Mouse (Mus musculus) adrenal gland, adult 2 months (tissue): ENCODE data around the gene Decr2. TPM values are rescaled to one million over a fixed set of nuclear protein-coding genes. Genes with fewer than 3 reads are reported as not detected.
"Not testable (repeated sequence)": the region's sequence is repeated elsewhere in the genome, so short reads cannot be mapped to it uniquely, and the experiment has no call there.

ENCODE experiments used
- DNase-seq: peaks from one replicate; pipeline ENCODE4 v3.0.0; 2021
- polyA plus RNA-seq: library from polyadenylated mRNA; depleted of rRNA; stranded (reverse); fragments of >200 nt; gene quantifications from 2 replicates; pipeline ENCODE4 v1.2.3, GENCODE M21; 2012; rRNA removed
- total RNA-seq, 2 experiments: library from RNA; stranded (reverse); gene quantifications; 2 replicates each; pipeline ENCODE4 v1.2.3; 2021

Gene Decr2
- total and polyA plus RNA-seq, 3 experiments, result 8.5 to 25.2 (median 24.2) TPM

- no peak for DNase-seq
These were observed 32.2 kb downstream of the Decr2 start for GRCm38 (mm10) chr17:26057787-26058567.

- DNase-seq, result no peak
These were observed 32.9 kb downstream of the Decr2 start for GRCm38 (mm10) chr17:26057278-26057677.

- DNase-seq, result no peak
These were observed 35.0 kb downstream of the Decr2 start for GRCm38 (mm10) chr17:26055164-26055563.

GRCm38 (mm10) chr17:26054133-26054845 is 35.8 kb downstream of the Decr2 start:
- DNase-seq, result no peak

- DNase-seq, result no peak
These were observed 37.4 kb downstream of the Decr2 start for GRCm38 (mm10) chr17:26052706-26053105.

GRCm38 (mm10) chr17:26052074-26052473 is 38.1 kb downstream of the Decr2 start:
- no peak for DNase-seq

- DNase-seq, result no peak
These were observed 42.0 kb downstream of the Decr2 start for GRCm38 (mm10) chr17:26048118-26048517.

- no peak for DNase-seq
These were observed 43.7 kb downstream of the Decr2 start for GRCm38 (mm10) chr17:26046253-26046997.

- no peak for DNase-seq
These were observed 44.9 kb downstream of the Decr2 start for GRCm38 (mm10) chr17:26045285-26045684.

GRCm38 (mm10) chr17:26043249-26043636 is 46.9 kb downstream of the Decr2 start:
- peak; percentile 61 for DNase-seq

- no peak for DNase-seq
These were observed 47.4 kb downstream of the Decr2 start for GRCm38 (mm10) chr17:26042599-26043248.

- peak; percentile 52 for DNase-seq
These were observed 48.9 kb downstream of the Decr2 start for GRCm38 (mm10) chr17:26041111-26041802.

GRCm38 (mm10) chr17:26040711-26041110 is 49.4 kb downstream of the Decr2 start:
- not testable (repeated sequence) for DNase-seq

- no peak for DNase-seq
These were observed 58.1 kb downstream of the Decr2 start for GRCm38 (mm10) chr17:26032037-26032436.

GRCm38 (mm10) chr17:26031583-26031982 is 58.6 kb downstream of the Decr2 start:
- DNase-seq, result no peak

Other genes starting within 250 kb of the Decr2 start
- 10 to 100 TPM; 14.0 to 16.3 TPM for gene Gm20683, start 248.6 kb downstream of the Decr2 start, total RNA-seq
- gene Gm20683, start 248.6 kb downstream of the Decr2 start, polyA plus RNA-seq, result 192 and 239 TPM in 2 replicates
- gene Rhot2, start 245.5 kb downstream of the Decr2 start, total RNA-seq, result 100 to 1,000 TPM; 107 to 127 TPM
- 180 and 193 TPM in 2 replicates for gene Rhot2, start 245.5 kb downstream of the Decr2 start, polyA plus RNA-seq
- gene Wdr90, start 228.8 kb downstream of the Decr2 start, total RNA-seq, result 10 to 100 TPM; 13.9 to 15.1 TPM
- 75.1 and 83.0 TPM in 2 replicates for gene Wdr90, start 228.8 kb downstream of the Decr2 start, polyA plus RNA-seq
- gene Mcrip2, start 221.6 kb downstream of the Decr2 start, total RNA-seq, result 100 to 1,000 TPM; 302 to 466 TPM
- gene Mcrip2, start 221.6 kb downstream of the Decr2 start, polyA plus RNA-seq, result 1,490 and 1,757 TPM in 2 replicates
- 100 to 1,000 TPM in 1 of 2 experiments, 10 to 100 TPM in 1; 90.9 to 141 TPM for gene Mettl26, start 215.3 kb downstream of the Decr2 start, total RNA-seq
- gene Mettl26, start 215.3 kb downstream of the Decr2 start, polyA plus RNA-seq, result 350 and 376 TPM in 2 replicates
- gene Wfikkn1, start 209.5 kb downstream of the Decr2 start, total RNA-seq, result 1 to 10 TPM in 1 of 2 experiments, under 1 TPM in 1; 0.52 to 2.1 TPM
- 2.1 and 2.5 TPM in 2 replicates for gene Wfikkn1, start 209.5 kb downstream of the Decr2 start, polyA plus RNA-seq
- 10 to 100 TPM; 21.1 to 27.3 TPM for gene Rab40c, start 170.6 kb downstream of the Decr2 start, total RNA-seq
- 52.1 and 68.8 TPM in 2 replicates for gene Rab40c, start 170.6 kb downstream of the Decr2 start, polyA plus RNA-seq
- 100 to 1,000 TPM; 105 to 121 TPM for gene Pigq, start 145.4 kb downstream of the Decr2 start, total RNA-seq
- gene Pigq, start 145.4 kb downstream of the Decr2 start, polyA plus RNA-seq, result 160 and 187 TPM in 2 replicates
- gene Nhlrc4, start 145.4 kb downstream of the Decr2 start, total RNA-seq, result not detected
- not detected in 2 replicates for gene Nhlrc4, start 145.4 kb downstream of the Decr2 start, polyA plus RNA-seq
- gene A930017K11Rik, start 137.8 kb downstream of the Decr2 start, total RNA-seq, result not detected
- gene A930017K11Rik, start 137.8 kb downstream of the Decr2 start, polyA plus RNA-seq, result 0.13 TPM in 1 of 2 replicates, not detected in the other
- 10 to 100 TPM; 16.3 to 18.1 TPM for gene Capn15, start 104.5 kb downstream of the Decr2 start, total RNA-seq
- 49.0 and 51.5 TPM in 2 replicates for gene Capn15, start 104.5 kb downstream of the Decr2 start, polyA plus RNA-seq
- 10 to 100 TPM; 21.8 to 22.5 TPM for gene Rab11fip3, start 20.8 kb downstream of the Decr2 start, total RNA-seq
- 23.8 and 30.7 TPM in 2 replicates for gene Rab11fip3, start 20.8 kb downstream of the Decr2 start, polyA plus RNA-seq
- gene Nme4, start 5.3 kb upstream of the Decr2 start, total RNA-seq, result 1 to 10 TPM; 2.5 to 5.1 TPM
- gene Nme4, start 5.3 kb upstream of the Decr2 start, polyA plus RNA-seq, result 19.4 and 23.9 TPM in 2 replicates
- gene Tmem8, start 23.0 kb upstream of the Decr2 start, total RNA-seq, result 1 to 10 TPM; 7.8 to 8.4 TPM
- gene Tmem8, start 23.0 kb upstream of the Decr2 start, polyA plus RNA-seq, result 25.4 and 26.9 TPM in 2 replicates
- 10 to 100 TPM; 77.7 to 87.8 TPM for gene Mrpl28, start 33.2 kb upstream of the Decr2 start, total RNA-seq
- 78.6 and 81.4 TPM in 2 replicates for gene Mrpl28, start 33.2 kb upstream of the Decr2 start, polyA plus RNA-seq
- 10 to 100 TPM; 38.5 to 39.3 TPM for gene Axin1, start 48.4 kb upstream of the Decr2 start, total RNA-seq
- 15.1 and 17.6 TPM in 2 replicates for gene Axin1, start 48.4 kb upstream of the Decr2 start, polyA plus RNA-seq
- 1 to 10 TPM in 1 of 2 experiments, under 1 TPM in 1; 0.63 to 1.3 TPM for gene Pdia2, start 108.8 kb upstream of the Decr2 start, total RNA-seq
- 0.44 and 0.56 TPM in 2 replicates for gene Pdia2, start 108.8 kb upstream of the Decr2 start, polyA plus RNA-seq
- 10 to 100 TPM; 31.9 to 37.2 TPM for gene Rgs11, start 112.6 kb upstream of the Decr2 start, total RNA-seq
- gene Rgs11, start 112.6 kb upstream of the Decr2 start, polyA plus RNA-seq, result 147 and 149 TPM in 2 replicates
- gene Arhgdig, start 117.4 kb upstream of the Decr2 start, total RNA-seq, result 10 to 100 TPM; 11.4 to 16.3 TPM
- 9.8 and 13.7 TPM in 2 replicates for gene Arhgdig, start 117.4 kb upstream of the Decr2 start, polyA plus RNA-seq
- 100 to 1,000 TPM; 110 to 137 TPM for gene Fam234a, start 153.9 kb upstream of the Decr2 start, total RNA-seq
- 103 and 112 TPM in 2 replicates for gene Fam234a, start 153.9 kb upstream of the Decr2 start, polyA plus RNA-seq
- gene Luc7l, start 162.6 kb upstream of the Decr2 start, total RNA-seq, result 10 to 100 TPM; 44.3 to 58.6 TPM
- 26.4 and 30.5 TPM in 2 replicates for gene Luc7l, start 162.6 kb upstream of the Decr2 start, polyA plus RNA-seq